14 mouse cellular contexts compared by ENCODE assay signal in genomic region chr8:104184905-104185304, GRCm38 (mm10). TPM values are rescaled to one million over a fixed set of nuclear protein-coding genes. Genes with fewer than 3 reads are reported as not detected.
DNase-seq lines count a peak whose midpoint lies in the region; ATAC-seq lines count a peak whose summit lies in the region.
"Had no signal": no experiment of that assay in that cellular context is flagged by ENCODE, and none has a peak within 500 bp of the region (broad histone marks: within the 10 kb centered on the region; RNA-seq: fewer than 3 reads in every experiment).

No protein-coding gene starts in this region.

- H3K36me3 ChIP-seq in kidney, embryonic 16.5 days (ENCODE audit: insufficient read depth, low read length), result no peaks in the 10 kb centered on the region
- no peaks in the 10 kb centered on the region for H3K36me3 ChIP-seq in lung, embryonic 16.5 days (ENCODE audit: control insufficient read depth, insufficient read depth, low read length)
- no peaks in the 10 kb centered on the region for H3K36me3 ChIP-seq in hindbrain, embryonic 13.5 days
- H3K36me3 ChIP-seq in forebrain, embryonic 16.5 days (ENCODE audit: control insufficient read depth, insufficient read depth), result no peaks in the 10 kb centered on the region
- H3K36me3 ChIP-seq: intestine, embryonic 15.5 days; midbrain, embryonic 12.5 days had no signal

- no peak overlapping the region for H3K27ac ChIP-seq in kidney, embryonic 16.5 days (ENCODE audit: low read length)
- H3K27ac ChIP-seq in lung, embryonic 16.5 days (ENCODE audit: low read length), result no peak overlapping the region
- H3K27ac ChIP-seq in hindbrain, embryonic 13.5 days, result peak overlapping the region; percentile 23; the same call in 1 of the 2 replicates
- H3K27ac ChIP-seq in forebrain, embryonic 16.5 days (ENCODE audit: low read length), result no peak overlapping the region
- H3K27ac ChIP-seq: intestine, embryonic 15.5 days; macrophage; midbrain, embryonic 12.5 days had no signal

- no peak overlapping the region for H3K4me3 ChIP-seq in kidney, embryonic 16.5 days (ENCODE audit: low read length)
- H3K4me3 ChIP-seq in lung, embryonic 16.5 days (ENCODE audit: low read length), result no peak overlapping the region
- H3K4me3 ChIP-seq in hindbrain, embryonic 13.5 days, result no peak overlapping the region
- no peak overlapping the region for H3K4me3 ChIP-seq in forebrain, embryonic 16.5 days (replicated peaks; ENCODE audit: low read length)
- H3K4me3 ChIP-seq: intestine, embryonic 15.5 days; midbrain, embryonic 12.5 days had no signal

- WGBS in kidney, embryonic 16.5 days, result 20% methylated on average over 6 of the region's 6 CpGs
- 36% methylated on average over 6 of the region's 6 CpGs for WGBS in lung, embryonic 16.5 days
- 24% methylated on average over 6 of the region's 6 CpGs for WGBS in hindbrain, embryonic 13.5 days
- 31% methylated on average over 6 of the region's 6 CpGs for WGBS in forebrain, embryonic 16.5 days

- H3K27me3 ChIP-seq in kidney, embryonic 16.5 days (ENCODE audit: insufficient read depth, low read length), result no peaks in the 10 kb centered on the region
- H3K27me3 ChIP-seq in lung, embryonic 16.5 days (ENCODE audit: control insufficient read depth, insufficient read depth, low read depth, low read length), result no peaks in the 10 kb centered on the region
- H3K27me3 ChIP-seq in hindbrain, embryonic 13.5 days, result peaks cover 11% of the 10 kb centered on the region
- H3K27me3 ChIP-seq in forebrain, embryonic 16.5 days (replicated peaks; ENCODE audit: control insufficient read depth, insufficient read depth, low read length), result no peaks in the 10 kb centered on the region
- H3K27me3 ChIP-seq: intestine, embryonic 15.5 days had no signal

- no peaks in the 10 kb centered on the region for H3K9me3 ChIP-seq in kidney, embryonic 16.5 days (ENCODE audit: low read length)
- H3K9me3 ChIP-seq in lung, embryonic 16.5 days (ENCODE audit: control insufficient read depth, low read length), result no peaks in the 10 kb centered on the region
- H3K9me3 ChIP-seq in hindbrain, embryonic 13.5 days, result no peaks in the 10 kb centered on the region
- H3K9me3 ChIP-seq in forebrain, embryonic 16.5 days (ENCODE audit: control insufficient read depth, low read length), result no peaks in the 10 kb centered on the region
- H3K9me3 ChIP-seq: intestine, embryonic 15.5 days; midbrain, embryonic 12.5 days had no signal

- intact Hi-C loops in heart, postnatal 36 days (cut with DNase I), result no loop called here

- no peak overlapping the region for H3K4me2 ChIP-seq in kidney, embryonic 16.5 days (replicated peaks; ENCODE audit: low read depth, low read length)
- H3K4me2 ChIP-seq in lung, embryonic 16.5 days (ENCODE audit: low read depth, low read length), result no peak overlapping the region
- H3K4me2 ChIP-seq in hindbrain, embryonic 13.5 days, result no peak overlapping the region
- H3K4me2 ChIP-seq in forebrain, embryonic 16.5 days (ENCODE audit: low read length), result no peak overlapping the region
- H3K4me2 ChIP-seq: intestine, embryonic 15.5 days; midbrain, embryonic 12.5 days had no signal

- peaks cover 6% of the 10 kb centered on the region for H3K4me1 ChIP-seq in kidney, embryonic 16.5 days (ENCODE audit: insufficient read depth, low read length)
- no peaks in the 10 kb centered on the region for H3K4me1 ChIP-seq in lung, embryonic 16.5 days (replicated peaks; ENCODE audit: control insufficient read depth, insufficient read depth, low read length)
- H3K4me1 ChIP-seq in hindbrain, embryonic 13.5 days (replicated peaks), result peaks cover 8% of the 10 kb centered on the region
- no peaks in the 10 kb centered on the region for H3K4me1 ChIP-seq in forebrain, embryonic 16.5 days (replicated peaks; ENCODE audit: control insufficient read depth, insufficient read depth, low read length)
- H3K4me1 ChIP-seq: intestine, embryonic 15.5 days had no signal

- H3K9ac ChIP-seq in kidney, embryonic 16.5 days (replicated peaks; ENCODE audit: low read length), result no peak overlapping the region
- H3K9ac ChIP-seq in lung, embryonic 16.5 days (ENCODE audit: low read length), result no peak overlapping the region
- no peak overlapping the region for H3K9ac ChIP-seq in hindbrain, embryonic 13.5 days
- no peak overlapping the region for H3K9ac ChIP-seq in forebrain, embryonic 16.5 days (replicated peaks; ENCODE audit: low read depth, low read length)
- H3K9ac ChIP-seq: intestine, embryonic 15.5 days; midbrain, embryonic 12.5 days had no signal

- DNase-seq in kidney, adult 18-20 months, result no peak
- DNase-seq in lung, adult 18-20 months, result no peak
- DNase-seq in A20 (ENCODE audit: low read depth, low spot score), result peak; percentile 7
- no peak for DNase-seq in heart, postnatal 36 days
- DNase-seq: cerebellum, postnatal 25 days; gastrocnemius, postnatal 10 days; heart, postnatal 14 days had no signal

- peak; percentile 28; the same call in 1 of the 2 replicates for ATAC-seq in kidney, embryonic 16.5 days (ENCODE audit: low FRiP score, low TSS enrichment)
- peak; percentile 52; the same call in 1 of the 2 replicates for ATAC-seq in lung, embryonic 16.5 days (ENCODE audit: low read depth)
- ATAC-seq in hindbrain, embryonic 13.5 days (ENCODE audit: low FRiP score), result peak; percentile 50; the same call in 1 of the 2 replicates
- ATAC-seq in forebrain, embryonic 16.5 days, result no peak
- ATAC-seq: intestine, embryonic 15.5 days had no signal

RNA-seq across cellular contexts. Expression of gene Bean1, which starts 14.7 kb away (rescaled TPM):
- polyA plus RNA-seq in kidney, embryonic 16.5 days (2015; fragmentation: Nextera tagmentation; extraction: Ambion mirVana), result 2.3 and 2.5 TPM in 2 replicates
- 0.57 and 0.62 TPM in 2 replicates for polyA plus RNA-seq in lung, embryonic 16.5 days (2015; fragmentation: Nextera tagmentation; extraction: Ambion mirVana)
- polyA plus RNA-seq in hindbrain, embryonic 13.5 days (2015; fragmentation: Nextera tagmentation; extraction: Ambion mirVana), result 3.3 and 4.4 TPM in 2 replicates
- 1 to 10 TPM in 1 of 2 experiments, under 1 TPM in 1; 0.92 to 1.1 TPM for total RNA-seq in heart, postnatal 36 days (2021)
- polyA plus RNA-seq in forebrain, embryonic 16.5 days (2015; fragmentation: Nextera tagmentation; extraction: Ambion mirVana), result 2.4 and 3.1 TPM in 2 replicates
- polyA plus RNA-seq: macrophage had no signal
